Mouse (Mus musculus) brain, embryonic 18.5 days (tissue): Measurements from ENCODE around the gene Rfx5.
"Not testable (repeated sequence)": the region's sequence is repeated elsewhere in the genome, so short reads cannot be mapped to it uniquely, and the experiment has no call there.

Experiments used
- DNase-seq: peaks from one replicate; pipeline ENCODE4 v3.0.0-alpha.2; 2012; ENCODE audit warnings: low read depth, low spot score

Rfx5 gene

GRCm38 (mm10) chr3:94953764-94954616 lies at the start of gene Rfx5:
Gene Rfx5 (plus strand): TSS chr3:94954075.
- peak; percentile 94 for DNase-seq

GRCm38 (mm10) chr3:94904759-94905158 lies 49.1 kb upstream of the Rfx5 start:
- DNase-seq: not testable (repeated sequence)

DNA sequence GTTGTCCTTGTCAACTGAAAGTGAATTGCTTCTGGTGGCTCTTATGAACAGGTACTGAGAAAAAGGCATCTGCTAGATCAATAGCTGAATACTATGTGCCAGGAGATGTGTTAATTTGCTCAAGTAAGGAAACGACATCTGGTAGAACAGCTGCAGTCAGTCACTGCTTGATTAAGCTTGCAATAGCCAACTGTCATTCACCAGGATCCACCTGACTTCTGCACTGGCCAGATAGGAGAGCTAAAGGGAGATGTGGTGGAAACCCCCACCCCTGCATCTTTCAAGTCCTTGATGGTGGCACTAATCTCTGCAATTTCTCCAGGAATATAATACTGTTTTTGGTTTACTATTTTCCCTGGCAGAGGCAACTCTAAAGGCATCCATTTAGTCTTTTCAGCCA lies 47.4 kb upstream of the Rfx5 start:
- DNase-seq: no peak

GRCm38 (mm10) chr3:94911050-94911693 lies 42.7 kb upstream of the Rfx5 start:
- DNase-seq: no peak

DNA sequence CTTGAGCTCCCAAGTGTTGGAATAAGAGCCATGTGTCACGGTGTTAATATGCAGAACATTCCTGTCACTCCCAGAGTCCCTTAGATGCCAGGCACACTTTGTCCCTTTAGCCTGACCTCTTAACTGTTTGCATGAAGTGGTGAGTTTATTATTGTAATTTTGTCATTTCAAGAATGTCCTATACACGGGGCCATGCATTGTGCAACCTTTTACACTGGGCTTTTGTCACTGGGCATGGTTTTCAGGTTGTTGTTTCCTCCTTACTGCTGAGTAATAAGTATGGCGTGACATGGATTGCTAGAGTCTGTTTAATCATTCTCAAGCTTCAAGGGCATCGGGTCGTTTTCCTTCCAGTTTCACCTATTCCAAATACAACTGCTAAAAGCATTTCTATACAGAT lies 40.1 kb upstream of the Rfx5 start:
- no peak for DNase-seq

DNA sequence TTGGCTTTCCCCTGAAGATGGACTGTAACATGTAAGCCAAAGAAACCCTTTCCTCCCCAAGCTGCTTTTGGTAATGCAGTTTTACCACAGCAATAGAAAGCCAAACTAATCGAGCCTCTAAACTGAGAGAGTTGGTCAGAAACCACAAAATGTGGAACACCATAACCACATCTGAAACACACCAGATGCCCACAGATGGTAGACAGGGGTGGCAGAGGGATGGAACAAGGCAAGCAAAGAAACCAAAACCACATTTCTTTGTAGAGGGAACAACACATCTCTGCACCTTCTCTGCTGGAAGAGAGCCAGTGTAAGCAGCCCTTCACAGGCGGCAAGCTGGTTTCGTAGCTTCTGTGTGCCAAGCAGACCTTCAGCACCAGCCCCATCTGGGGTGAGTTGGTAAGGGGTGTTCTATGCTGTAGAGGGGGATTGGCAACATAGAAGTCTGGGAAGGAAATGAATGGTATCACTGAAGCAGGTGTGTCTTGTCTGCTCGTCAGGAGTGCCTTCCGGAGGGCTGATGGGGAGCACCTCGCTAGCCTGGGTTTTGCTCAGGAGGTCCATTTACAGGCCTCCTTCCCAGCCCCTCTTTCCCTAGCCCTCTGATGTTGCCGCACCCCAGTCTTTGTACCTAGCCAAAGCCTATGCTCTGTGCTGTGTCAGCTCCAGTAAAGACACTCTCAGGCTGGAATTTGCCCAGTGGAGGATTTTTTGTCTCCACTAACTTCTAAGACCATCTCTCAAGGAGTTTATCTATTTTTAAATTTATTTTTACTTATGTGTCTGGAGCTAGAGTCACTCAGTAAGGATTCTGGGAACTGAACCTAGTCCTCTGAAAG lies 37.8 kb upstream of the Rfx5 start:
- no peak for DNase-seq

- no peak for DNase-seq
These were observed 36.0 kb upstream of the Rfx5 start for GRCm38 (mm10) chr3:94917816-94918361.

DNA sequence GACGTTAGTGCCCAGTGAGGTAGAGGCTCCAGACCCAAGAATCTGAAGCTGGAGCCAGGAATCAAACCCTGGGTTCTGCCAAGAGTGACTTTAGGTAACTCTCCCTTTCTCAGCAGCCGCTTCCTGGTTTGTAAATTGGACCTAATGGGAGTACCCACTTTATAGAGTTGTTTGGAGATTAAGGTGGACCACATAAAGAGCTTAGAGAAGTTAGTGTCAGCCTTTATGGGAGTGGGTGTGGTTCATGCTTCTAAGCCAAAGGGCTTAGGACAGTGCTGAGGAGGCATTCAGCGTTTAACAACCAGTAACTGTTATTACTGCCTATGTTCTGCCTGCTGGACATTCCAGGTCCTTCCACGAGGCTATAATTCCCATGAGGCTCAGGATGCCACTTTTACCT lies 35.0 kb upstream of the Rfx5 start:
- no peak for DNase-seq

DNA sequence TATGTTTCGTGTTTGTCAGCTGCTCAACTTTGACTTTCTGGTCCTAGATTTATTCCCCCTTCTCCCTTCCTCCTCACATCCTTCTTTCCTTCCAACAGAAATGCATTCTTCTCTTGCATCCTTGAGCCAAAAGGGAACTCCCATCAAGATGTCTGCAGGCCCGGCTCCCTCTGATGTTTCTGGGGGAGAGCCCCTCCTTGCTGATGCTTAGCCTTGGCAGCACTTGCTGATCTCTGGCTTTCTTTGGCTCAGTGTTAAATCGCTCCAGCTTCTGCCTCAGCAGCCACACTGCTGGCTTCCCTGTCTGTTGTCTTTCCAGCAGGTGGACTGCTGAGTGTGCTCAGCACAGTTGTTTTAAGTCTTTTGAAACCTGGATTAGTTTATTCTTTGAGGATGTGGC lies 32.8 kb upstream of the Rfx5 start:
- no peak for DNase-seq

GRCm38 (mm10) chr3:94922333-94922732 lies 31.5 kb upstream of the Rfx5 start:
- DNase-seq: no peak

DNA sequence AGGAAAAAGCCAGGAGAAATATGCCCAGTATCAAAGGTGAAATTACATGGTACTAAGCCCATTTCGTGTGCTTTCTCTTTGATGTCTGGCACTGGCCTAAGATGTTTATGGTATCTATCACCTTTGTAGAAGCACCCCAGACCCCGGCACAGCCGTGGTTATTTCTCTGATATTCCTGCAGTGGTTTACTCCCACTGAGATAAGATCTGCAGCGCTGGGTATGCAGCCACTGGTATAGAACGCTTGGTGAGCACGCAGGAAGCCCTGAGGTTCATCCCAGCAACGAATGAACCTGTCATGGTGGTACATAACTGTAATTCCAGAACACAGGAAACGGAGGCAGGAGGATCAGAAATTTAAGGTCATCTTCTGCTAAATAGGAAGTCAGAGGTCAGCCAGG lies 29.2 kb upstream of the Rfx5 start:
- no peak for DNase-seq

DNA sequence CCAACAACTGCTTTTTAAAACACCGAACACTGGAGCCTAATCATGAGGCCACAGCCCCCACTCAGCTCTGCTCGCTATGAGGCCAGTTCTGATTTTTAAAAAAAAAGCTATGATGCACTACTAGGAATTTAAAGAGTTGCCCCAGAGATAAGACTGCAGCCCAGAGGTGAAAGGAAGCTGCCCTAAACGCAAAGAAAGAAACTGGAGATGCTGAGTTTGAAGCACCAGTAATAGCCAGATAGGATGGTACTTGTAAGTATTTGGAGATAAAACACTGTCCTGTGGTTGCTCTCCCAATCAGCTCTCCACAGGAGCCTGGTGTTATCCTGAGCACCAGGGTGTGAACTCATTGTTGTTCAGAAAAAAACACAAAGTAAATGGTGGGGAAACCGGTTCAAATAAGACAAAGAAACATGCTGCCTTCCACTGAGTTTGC lies 27.6 kb upstream of the Rfx5 start:
- not testable (repeated sequence) for DNase-seq

GRCm38 (mm10) chr3:94928979-94929378 lies 24.9 kb upstream of the Rfx5 start:
- DNase-seq: not testable (repeated sequence)

GRCm38 (mm10) chr3:94930386-94931266 lies 23.2 kb upstream of the Rfx5 start:
- DNase-seq: not testable (repeated sequence)

DNA sequence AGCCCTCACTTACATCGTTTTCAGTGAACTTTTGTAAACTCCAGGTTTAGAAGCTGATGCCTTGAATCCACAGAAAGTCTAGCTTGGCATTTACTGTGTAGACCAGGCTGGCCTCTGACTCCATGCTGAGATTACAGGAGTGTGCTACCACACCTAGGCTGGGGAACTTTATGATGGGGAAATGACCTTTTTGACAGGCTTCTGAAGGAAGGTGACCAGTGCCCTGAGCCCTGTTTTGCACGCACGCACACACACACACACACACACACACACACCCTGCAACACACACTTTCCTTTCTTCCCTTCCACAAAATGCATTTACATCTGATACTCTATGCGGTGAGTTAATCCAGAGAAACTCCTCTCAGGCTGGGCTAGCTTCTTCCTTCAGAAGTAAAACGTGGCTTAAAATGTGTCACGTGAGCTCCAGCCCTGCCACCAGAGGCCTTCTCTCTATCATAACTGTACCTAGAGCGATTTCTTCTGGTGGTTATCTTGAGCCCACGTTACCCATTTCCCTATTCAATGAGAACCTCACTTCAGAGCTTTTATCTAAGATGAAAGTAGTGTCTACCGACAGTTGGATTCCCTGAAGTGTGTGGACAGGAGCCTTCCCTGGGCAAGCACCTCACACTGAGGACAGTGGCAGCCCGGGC lies 22.3 kb upstream of the Rfx5 start:
- not testable (repeated sequence) for DNase-seq

DNA sequence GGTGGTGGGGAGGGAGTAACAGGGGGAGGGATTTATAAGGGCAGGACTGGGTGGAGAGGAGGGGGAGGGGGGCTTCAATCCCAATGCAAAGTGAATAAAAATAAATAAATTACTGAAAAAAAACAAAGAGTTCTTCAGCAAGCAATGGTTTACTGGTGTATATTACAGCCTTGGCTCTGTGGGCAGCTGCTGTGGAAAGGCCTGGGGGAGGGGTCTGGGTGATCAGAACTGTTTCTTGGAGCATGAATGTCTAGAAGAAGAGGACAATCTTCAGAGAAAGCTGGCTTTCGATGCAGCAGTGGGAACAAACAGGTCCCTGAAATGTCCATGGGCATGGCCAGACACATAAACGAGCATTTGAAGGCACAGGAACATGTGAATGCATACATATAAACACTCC lies 21.6 kb upstream of the Rfx5 start:
- not testable (repeated sequence) for DNase-seq

- no peak for DNase-seq
These were observed 20.9 kb upstream of the Rfx5 start, which contains the start of gene Selenbp1 for GRCm38 (mm10) chr3:94932809-94933564. Gene Selenbp1 (plus strand): TSS chr3:94933056.

DNA sequence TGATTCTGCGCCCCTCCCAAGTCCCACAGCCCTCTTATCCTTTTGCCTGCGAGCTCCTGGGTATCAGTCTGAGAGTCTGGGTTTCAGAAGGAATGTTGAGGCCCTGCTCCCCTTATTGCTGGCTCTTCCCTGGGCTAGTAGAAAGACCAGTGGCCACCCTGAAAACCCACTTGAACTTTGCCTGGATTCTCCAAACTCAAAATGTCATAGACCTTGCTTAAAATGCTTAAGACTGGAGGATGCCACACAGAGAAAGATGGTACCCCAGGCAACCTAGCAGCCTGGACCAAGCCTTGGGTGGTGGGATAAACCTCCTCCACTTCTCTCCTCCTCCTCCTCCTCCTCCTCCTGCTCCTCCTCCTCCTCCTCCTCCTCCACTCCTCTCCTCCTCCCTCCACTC lies 20.3 kb upstream of the Rfx5 start:
- not testable (repeated sequence) for DNase-seq

- DNase-seq: not testable (repeated sequence)
These were observed 19.3 kb upstream of the Rfx5 start for GRCm38 (mm10) chr3:94934564-94934963.
